Mouse (Mus musculus) ES-E14 (cell line): ENCODE data around the gene Tbpl1.

Experiments
- HCFC1 ChIP-seq: IDR thresholded peaks from 2 replicates; pipeline ENCODE4 v1.6.1; 2012; ENCODE audit warnings: low read length, inconsistent platforms, borderline replicate concordance; ENCODE audit not compliant: insufficient read depth
- MAFK ChIP-seq: IDR thresholded peaks from 2 replicates; pipeline ENCODE4 v1.6.1; 2014; ENCODE audit warnings: mild to moderate bottlenecking, low read depth, low read length, inconsistent platforms; ENCODE audit not compliant: insufficient read depth

- TF ChIP-seq HCFC1: no peak
- TF ChIP-seq MAFK: no peak
These were observed 55.7 kb downstream of the Tbpl1 start for GRCm38 (mm10) chr10:22675848-22676630.
